Mouse (Mus musculus): ENCODE results near the gene Angptl6.

GRCm38 (mm10) chr9:20878041-20878709, 1.4 kb downstream of the Angptl6 start:
- peak; percentile 92 for TF ChIP-seq POLR2A (IDR thresholded peaks at IDR 0.05; ENCODE audit: extremely low read depth, insufficient read depth, low read length)
- peak; percentile 75 for TF ChIP-seq CTCF (IDR thresholded peaks at IDR 0.05; ENCODE audit: extremely low read depth, insufficient read depth, low read length)
